Mouse (Mus musculus) erythroid progenitor cell, adult 5-6 weeks (primary cell): Measurements from ENCODE around the gene Src. TPM values are rescaled to one million over a fixed set of nuclear protein-coding genes. Genes with fewer than 3 reads are reported as not detected.

Experiments
- ATAC-seq: replicated peaks from 2 replicates; pipeline ENCODE4 v1.8.0; 2016; ENCODE audit warnings: moderate number of reproducible peaks, mild to moderate bottlenecking, moderate TSS enrichment, inconsistent platforms; ENCODE audit not compliant: poor library complexity, low FRiP score, severe bottlenecking
- total RNA-seq, 2 experiments: library from RNA; stranded (forward) in 1 of 2; stranded (reverse) in 1 of 2; fragments of 150-400 nt in 1 of 2; fragments of 186-747, 209-891 nt in 1 of 2; gene quantifications; 2 replicates each; pipeline versions ENCODE4 v1.2.3 to v1.2.4; 2015 to 2017; ENCODE audit warnings: low replicate concordance in 2 of 2

The Src gene
- total RNA-seq, 2 experiments from 2014 or later: 0.42 to 1.1 TPM

DNA sequence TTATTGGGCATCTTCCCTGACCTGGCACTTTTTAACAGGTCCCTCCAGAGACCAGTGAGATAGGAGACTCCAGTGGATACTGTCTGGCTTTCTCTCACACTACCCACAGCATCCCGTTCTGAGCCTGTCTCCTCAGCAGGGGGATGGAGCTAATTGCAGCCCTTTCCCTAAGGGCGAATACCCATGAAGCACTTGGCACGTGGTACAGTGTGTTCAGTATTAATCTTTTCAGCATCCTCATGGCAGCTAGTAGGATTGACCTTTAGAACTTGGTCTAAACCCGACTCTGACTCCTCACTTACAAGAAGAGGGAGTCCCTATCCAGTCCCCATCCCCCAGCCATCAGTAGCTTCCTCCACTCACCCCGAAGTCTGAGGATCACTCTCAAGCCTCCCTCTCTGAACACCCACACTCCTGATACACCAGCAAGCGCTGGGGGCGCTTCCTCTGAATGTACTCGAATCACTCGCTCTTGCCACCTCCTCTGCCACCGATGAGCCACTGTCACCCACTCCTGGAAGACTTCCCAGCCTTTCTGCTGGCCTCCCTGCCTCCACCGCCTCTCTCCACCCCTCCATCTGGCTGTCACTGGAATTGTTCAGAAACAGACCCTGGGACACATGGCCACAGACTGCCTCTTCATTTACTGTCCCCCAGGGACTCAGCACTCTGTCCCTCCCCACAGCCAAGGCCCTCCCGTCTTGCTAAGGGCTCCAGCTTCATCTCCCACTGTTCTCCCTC is 8.3 kb upstream of the Src start:
- no peak for ATAC-seq

DNA sequence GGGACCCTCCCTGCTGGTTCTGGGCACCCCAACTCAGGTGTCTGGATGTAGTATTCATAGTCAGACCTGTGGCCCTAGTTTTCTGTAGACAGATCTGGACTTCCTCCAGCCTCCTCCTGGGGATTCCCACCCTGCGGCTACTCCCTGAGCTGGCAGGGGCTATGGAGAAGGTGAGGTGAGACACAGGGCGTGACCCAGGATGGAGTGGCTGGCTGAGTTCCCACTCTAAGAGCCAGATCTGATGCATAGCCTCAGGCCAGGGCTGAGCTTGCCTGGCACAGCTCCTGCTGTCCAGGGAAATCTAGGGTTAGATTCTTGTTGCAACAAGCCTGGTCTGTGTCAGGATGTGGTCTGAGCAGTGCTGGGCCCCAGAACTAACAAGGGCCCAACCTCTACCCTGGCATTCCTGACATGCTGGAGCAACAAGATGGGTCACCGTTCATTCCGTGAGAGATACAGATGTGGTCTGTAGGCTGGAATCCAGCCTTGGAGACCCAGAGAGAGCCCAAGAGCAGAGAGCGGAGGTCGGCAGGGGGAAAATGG is 7.0 kb upstream of the Src start:
- ATAC-seq: no peak

DNA sequence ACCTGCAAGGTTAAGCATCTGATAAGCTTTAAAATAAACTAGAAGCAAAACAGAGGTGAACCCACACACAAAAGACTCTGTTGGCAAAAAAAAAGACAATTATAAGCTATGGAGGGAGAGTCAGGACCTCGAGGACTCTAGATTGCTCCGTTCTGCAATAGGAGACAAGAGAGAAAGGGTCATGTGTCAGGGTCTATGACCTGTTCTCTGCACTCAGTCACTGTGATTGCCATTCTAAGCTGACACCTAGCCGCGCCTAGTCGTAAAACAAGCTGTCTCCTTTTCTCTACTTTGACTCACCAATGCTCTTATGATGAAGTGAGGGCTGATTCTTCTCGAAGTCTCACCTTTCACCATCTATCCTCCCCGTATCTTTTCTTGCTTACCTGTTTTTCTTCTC is 5.7 kb upstream of the Src start:
- no peak for ATAC-seq

DNA sequence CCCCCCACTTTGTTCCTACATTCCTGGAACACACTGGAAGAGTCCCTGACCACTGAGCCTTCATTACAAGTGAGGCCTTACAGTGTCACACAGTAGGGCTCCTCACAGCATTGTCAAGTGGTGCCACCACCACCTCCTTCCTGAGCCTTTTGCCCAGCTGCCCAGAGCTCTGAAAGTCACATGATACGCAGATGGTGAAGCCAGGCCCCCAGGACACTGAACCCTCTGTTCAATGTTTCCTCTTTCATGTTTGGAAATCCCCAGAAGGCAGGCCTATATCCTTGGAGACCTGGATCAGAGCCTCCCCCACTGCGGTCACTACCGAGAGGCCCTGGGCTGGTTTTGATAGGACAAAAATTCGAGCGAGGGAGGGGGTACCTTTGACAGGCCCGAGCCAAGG is 1.0 kb upstream of the Src start:
- no peak for ATAC-seq

DNA sequence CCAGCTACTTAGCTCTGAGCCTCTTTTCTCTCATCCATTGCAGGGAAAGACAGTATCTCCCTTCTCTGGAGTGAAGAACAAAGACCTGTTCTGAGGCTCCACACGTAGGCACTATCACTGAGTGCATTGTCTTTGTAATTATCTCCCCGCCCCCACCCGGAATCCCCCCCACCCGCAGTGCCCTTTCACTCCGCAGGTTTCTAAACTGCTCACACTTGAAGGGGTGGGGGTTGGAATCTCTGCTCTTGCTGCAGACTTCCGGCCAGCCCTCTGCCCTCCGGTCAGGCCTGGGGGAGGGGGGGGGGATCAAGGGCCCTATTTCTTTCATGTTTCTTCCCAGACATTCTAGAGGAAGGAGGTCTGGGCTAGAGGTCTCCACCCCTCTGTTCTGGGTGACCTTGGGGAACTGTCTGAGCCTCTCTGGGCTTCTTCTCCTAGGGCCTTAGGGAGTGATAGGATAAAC is 396 bp downstream of the Src start:
- no peak for ATAC-seq

DNA sequence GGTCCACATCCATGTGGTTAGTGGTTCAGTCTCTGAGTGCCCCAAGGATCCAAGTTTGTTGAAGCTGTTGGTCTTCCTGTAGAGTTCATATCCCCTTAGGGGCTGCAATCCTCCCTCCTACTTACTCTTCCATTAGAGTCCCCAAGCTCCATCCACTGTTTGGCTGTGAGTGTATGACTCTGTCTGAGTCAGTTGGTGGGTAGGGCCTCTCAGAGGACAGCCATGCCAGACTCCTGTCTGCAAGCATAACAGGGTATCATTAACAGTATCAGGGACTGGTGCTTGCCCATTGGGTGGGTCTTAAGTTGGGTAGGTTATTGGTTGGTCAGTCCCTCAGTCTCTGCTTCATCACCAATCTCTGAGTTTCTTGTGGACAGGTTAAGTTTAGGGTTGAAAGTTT is 1.3 kb downstream of the Src start:
- ATAC-seq: no peak

DNA sequence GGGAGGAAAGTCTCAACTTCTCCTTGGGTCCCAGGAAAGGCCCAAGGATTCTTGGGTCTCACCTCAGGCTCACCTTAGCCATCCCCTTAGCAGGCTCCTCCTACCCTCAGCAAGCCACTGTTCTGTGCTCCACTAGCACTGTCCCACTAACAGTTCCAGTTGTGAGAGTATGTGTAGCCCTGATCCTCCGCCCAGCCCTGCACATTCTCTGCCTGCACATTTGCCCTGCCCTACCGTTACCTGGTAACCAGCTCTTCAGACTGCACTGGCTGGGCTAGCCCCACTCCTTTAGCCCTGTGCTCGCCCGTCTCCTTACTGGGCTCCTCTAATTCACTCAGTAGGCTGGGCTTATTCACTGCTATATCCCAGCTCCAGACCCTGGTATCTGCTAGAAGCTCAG is 2.2 kb downstream of the Src start:
- ATAC-seq: no peak

DNA sequence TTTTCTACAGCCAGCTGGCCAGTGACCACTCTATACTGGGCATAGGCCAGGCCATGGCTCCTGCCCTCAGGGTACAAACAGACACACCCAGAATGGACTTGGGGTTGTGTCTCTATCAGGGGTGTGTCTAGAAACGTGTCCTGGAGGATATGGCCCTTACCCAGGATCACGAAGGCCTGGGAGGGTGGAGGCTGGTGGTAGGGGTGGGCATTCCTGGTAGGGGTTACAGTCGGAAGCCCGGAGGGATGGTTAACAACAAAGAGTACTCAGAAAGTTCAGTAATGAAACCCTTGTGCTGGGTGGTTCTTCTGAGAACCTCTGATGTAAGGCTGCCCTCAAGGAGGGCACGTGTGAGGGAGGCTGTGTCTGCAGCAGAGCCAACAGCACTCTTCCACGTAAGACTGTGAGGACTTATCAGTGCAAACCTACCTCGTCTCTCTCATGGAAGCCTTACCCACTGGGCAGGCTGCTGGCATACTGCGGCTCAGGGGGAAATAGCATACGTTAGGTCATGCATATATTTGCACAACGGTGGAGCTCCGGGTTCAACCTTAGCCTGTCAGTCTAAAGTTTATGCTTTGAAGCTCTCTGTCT is 3.9 kb downstream of the Src start:
- ATAC-seq: no peak

DNA sequence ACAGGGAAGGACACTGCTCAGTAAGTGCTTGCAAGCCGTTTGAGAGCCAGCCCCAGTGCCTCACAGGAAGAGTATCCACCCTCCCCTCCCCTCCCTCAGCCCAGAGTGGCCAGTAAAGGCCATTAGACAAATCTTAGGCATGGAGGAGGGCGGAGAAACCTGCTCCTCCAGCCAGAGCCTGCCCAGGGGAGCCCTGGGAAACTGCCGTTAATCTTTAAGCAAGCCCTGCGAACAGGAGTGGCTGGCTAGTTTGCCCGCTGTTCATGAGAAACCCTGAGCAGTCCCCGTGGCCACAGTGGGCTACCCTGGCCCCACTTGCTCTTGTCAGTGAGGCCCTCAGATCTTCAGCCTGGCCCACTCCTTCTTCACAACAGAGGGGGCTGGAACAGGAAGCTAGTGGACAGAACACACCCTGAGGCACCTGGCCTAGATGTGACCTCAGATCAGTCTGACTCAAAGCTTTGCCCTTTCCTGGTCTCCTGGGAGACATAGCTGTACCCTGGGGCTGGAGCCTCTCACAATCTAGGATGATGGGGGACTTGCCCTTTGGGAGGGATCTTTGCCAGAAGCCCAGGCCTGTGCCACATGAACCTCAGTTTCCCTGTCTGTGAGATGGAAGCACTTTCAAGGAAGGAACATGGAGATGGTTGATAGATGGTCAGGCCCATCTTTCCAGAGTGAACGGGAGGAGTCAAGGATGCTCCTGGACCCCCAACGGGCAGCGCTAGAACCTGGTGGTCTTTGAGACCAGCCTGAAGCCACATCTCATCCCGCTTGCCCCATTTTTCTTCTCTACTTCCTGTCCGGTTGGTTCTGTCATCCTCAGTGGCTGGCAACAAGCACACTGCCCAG is 4.8 kb downstream of the Src start:
- ATAC-seq: no peak

DNA sequence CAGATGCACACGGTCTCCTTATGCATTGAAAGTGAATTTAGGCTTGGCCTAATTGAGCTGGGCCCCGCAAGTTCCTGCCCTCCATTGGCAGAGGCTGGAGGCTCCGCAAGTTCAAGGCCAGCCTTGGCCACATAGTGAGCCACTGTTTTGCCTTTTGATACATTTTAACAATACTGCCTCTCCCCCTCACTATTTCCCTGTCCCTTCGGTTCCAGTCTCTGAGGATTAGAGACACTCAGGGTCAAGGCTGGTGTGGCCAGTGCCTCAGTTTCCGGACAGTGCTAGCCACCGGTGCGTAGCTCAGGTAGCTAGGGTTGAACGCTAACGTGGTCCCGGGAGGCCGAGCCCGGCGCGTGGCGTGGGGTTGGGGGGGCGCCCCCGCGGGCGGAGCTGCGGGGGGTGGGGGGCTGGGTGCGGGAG is 5.5 kb downstream of the Src start:
- ATAC-seq: no peak

DNA sequence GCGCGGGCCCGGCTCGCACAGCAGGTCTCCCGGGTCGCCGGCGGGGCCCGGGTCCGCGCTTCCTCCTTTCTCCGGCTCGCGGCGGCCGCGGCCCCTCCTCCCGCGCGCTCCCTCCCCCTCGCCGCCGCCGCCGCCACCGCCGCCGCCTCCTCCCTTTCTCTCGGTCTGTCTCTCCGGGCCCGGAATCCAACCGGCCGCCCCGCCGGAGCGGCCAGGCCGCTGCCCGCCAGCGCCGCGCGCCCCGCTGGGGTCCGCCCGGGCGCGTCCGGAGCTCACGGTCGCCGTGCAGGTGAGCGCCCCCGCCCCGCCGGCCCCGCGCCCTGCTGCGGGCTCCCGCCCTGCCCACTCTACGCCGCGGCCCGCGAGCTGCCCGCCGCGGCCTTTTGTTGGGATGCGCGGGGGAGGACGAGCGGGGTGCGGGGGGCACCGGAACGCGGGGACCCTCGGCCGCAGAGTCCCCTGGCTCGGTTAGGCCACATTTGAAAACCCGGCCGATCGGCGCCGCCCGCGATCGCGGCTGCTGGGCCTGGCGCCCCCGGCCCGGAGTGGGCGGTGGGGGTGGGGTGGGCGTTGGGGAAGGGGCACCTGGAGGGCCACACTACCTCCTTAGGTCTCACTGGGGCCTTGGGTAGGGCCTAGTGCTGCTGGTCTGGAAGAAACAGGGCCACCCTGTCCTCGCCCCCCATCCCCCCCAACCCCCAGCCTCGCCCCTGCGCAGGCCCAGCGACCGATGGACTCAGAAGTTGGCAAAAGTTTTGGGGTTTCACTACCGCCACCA is 6.1 kb downstream of the Src start:
- ATAC-seq: no peak

DNA sequence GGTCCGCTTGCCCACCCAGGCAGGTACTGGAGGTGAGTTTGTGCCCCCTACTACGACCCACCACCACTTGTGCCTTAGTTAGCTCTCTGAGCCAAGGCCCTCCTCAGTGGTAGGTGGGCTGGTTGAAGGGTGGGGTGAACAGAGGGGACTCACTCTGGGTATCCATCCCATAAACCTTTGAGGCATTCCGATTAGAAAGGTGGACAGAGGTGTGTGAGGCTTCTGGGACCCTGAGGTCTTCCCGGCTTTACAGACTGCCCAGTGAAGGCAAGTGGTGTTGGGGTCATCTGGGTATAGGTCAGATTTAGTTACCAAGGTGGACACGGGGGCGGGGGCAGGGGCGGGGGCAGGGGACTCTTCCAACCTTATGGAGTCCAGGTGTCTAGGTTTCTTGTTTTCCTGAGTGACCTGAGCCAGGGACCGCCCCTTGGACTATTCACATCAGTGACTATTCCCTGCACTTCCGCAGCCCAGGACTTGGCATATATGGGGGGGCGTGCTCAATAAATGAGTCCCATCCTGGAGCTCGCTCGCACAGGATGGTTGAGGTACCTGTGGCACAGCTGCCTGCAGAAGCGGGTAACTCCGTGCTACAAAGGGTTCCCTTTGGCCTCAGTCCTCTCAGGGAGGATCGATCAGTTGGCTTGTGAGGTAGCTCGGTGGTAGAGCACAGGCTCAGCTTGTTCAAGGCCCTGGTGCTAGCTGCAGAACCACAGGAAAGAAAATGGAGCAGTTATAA is 6.8 kb downstream of the Src start:
- ATAC-seq: no peak

DNA sequence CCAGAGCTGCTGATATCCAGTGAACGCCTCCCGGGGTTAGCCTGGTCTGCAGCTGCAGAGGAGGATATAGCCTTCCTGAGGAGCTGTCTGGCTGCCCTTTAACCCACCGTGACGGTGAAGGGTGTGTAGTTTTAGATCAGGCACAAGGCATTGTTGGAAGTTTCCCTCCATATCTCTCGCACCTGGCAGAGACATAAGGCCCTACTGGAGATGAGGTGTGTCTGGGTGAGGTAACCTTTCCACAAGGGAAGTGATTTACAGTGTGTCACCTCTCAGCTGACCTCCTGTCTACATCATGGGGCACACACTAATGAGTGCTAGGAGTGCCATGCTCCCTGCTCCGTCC is 7.4 kb downstream of the Src start:
- no peak for ATAC-seq

DNA sequence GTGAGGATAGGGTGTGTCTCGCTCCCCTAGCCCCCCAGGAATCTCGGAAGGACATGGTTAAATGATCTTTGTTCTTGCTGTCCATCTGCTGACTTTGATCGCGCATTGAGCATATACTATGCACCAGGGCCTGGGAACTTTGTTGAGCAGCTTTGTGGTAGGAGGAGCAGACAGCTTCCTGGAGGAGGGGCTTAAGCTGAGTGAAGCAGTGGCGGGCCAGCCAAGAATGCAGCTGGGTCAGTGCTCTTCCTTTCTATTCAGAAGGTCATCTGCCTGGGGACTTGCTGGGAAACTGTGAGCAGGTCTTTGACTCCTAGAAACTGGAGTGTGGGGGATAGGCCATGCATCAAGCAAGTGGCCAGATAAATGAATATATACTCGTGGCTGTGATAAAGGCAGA is 7.9 kb downstream of the Src start:
- no peak for ATAC-seq

DNA sequence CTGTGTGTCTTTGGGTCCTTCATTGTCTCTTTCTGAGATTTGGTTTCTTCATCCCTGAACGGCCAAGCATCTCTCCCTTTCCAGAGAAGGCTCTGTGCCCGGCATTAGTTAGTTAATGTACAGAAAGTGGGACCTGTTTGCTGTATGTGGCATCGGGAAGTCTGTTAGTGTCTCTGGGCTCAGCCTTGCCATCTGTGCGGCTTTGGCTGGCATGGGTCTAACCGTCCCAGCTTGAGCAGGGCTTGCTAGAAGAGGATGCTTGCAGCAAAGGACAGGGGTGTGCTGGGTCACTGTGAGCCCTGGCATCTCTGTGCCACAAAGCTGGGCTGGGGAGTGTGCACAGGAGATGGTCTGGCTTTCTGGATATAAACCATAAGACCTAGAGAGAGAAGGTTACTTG is 8.9 kb downstream of the Src start:
- ATAC-seq: no peak

DNA sequence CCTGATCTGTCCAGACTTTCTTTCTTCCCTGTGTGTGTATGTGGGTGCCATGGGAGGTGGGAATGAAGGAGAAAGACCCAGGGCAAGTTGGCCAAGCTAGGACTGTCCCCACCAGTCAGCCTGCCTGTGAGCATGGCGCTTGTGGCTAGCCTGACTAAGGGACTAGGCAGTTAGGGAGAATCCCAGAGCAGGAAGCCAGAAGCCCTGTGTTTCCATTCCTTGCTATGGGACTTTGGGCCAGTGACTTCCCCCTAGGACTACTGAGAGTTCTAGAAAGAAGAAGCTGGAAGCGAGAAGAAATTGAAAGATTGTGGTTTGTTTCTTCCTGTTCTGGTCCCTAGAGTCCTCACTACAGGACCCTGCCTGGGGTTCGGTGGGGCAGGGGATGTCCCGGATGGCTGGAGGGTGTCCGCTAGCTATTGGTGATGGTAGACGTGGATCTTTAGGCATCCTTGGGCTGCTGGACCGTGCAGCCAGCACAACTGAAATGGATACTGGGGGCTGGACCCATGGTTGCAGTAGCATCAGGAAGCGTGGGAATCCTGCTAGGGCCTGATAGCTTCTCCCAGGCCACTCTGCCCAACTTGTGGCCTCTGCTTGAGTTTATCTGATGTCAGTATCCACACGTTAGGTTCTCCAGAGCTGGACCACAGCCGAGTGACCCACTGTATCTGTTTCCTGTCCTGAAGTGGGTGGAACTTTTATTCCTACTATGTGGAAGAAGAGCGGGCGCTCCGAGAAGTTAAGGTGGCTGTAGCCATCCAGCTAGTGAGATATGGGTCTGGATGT is 10.3 kb downstream of the Src start:
- ATAC-seq: no peak

DNA sequence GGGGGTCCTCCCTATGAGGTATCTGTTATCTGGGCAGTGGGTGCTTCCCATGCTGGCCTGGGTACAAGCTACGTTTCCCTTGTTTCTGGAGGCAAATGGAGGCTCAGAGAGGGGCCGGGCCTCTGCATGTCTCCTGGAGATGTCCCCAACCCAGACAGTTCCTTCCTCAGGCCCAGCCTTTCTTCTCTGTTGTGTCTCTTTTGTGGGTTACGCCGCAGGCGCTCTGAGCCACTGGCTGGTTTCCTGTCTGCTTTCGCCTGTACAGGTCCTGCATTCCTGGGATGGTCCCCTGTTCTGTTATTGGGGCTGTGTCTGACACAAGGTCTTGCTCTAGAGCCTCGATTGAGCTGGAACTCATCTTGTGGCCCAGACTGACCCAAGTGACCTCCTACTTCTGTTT is 11.5 kb downstream of the Src start:
- no peak for ATAC-seq

DNA sequence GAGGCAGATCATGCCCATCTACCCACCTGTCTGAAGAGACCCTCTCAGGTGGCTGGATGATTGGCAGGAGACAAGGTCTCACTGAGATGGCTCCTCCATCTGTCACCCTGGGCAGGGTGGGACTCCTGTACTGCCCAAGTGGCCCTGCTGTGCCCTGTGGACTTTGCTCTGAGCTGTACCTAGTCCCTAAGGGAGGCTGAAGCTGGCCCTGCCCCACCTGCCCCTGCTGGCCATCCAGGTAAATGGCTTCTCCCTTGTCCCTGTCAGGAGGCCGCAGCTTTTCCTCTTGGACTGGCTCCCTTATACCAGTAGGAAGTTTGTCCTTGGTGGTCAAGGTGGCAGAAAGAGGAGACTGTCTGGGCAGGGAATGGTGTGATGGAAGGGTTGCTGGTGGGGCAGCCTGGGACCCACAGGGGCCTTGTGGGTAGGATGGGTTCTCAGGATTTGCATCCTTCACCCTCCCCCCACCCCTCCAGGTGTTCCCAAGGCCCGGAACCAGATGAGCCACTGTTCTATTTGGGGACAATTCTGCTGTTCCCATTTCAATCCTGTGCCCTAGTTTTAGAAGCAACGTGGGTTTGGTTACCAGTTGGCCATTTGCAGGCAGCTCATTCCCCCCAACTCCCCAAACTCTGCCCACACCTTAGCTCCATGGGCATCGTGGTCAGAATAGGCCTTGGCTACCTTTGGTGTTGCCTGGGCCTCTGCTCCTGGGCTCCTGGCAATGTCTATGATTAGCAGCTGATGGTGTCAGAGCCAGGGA is 12.6 kb downstream of the Src start:
- no peak for ATAC-seq
